Mouse (Mus musculus) heart, postnatal 10 days (tissue): ENCODE results near the gene Usp17lb. TPM values are rescaled to one million over a fixed set of nuclear protein-coding genes. Genes with fewer than 3 reads are reported as not detected.
"Not testable (repeated sequence)": the region's sequence is repeated elsewhere in the genome, so short reads cannot be mapped to it uniquely, and the experiment has no call there.

Experiments
- DNase-seq, 2 experiments: peaks; one replicate each; pipeline ENCODE4 v3.0.0; 2021
- intact Hi-C: fragments of 180-260 bp; cut with DNase I; formaldehyde crosslinking; loops from one replicate; pipeline ENCODE4 v1.15.1; 2025
- total RNA-seq, 2 experiments: library from RNA; stranded (reverse); gene quantifications; 2 replicates each; pipeline ENCODE4 v1.2.3; 2021

Usp17lb gene
- total RNA-seq: not detected

DNA sequence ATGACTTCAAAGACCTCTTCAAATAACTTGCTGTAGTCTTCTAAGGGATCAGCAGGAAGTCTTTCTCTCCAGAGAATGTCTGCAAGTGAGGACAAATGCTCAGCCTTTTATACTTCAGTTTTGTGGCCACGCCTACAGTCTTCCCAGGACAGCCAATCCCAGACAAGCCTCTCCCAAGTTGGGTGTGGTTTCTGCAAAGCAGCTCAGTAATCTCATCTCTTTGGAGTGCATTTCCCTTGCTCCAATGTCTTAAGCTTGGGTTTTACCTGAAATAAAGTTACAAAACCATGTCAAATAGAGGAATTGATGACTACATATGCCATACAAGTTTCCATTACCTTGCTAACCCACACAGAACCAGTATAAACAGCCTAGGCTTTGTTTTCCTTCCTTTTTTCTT, at the start of gene Usp17lb:
Gene Usp17lb, minus strand, starts transcription at position 101 of the 400 bp plus-strand sequence.
- intact Hi-C loops: no loop called here
- DNase-seq: no peak

DNA sequence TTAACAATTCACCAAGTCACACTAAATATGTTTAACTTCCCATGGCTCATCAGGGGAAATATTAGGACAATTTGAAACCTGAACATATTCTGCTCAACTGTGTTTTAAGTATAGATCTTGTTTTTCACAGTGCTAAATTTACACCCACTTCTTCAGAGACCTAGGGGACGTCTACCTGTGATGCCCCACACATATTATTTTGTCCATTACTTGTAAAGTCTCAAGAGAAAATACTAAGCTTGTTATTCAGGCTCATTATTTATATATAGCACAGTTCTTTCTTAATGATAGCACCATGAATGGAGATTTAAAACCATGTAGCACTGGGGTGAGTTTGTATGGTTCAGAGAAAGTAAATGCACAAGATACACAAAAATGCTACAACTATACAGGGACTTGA, 35.3 kb upstream of the Usp17lb start, which contains the start of gene Olfr665:
Gene Olfr665, plus strand, starts transcription at position 301 of the 400 bp plus-strand sequence.
- DNase-seq: no peak
- intact Hi-C loops: no loop called here

DNA sequence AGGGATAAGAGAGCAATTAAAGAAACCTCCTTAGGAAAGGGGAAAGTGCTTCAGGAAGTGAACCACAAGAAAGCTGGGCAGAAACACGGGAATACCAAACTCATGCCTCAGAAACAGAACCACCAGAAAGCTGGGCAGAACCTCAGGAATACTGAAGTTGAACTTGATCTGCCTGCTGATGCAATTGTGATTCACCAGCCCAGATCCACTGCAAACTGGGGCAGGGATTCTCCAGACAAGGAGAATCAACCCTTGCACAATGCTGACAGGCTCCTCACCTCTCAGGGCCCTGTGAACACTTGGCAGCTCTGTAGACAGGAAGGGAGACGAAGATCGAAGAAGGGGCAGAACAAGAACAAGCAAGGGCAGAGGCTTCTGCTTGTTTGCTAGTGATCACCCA, 19.0 kb upstream of the Usp17lb start:
- DNase-seq: no peak
- intact Hi-C loops: no loop called here

DNA sequence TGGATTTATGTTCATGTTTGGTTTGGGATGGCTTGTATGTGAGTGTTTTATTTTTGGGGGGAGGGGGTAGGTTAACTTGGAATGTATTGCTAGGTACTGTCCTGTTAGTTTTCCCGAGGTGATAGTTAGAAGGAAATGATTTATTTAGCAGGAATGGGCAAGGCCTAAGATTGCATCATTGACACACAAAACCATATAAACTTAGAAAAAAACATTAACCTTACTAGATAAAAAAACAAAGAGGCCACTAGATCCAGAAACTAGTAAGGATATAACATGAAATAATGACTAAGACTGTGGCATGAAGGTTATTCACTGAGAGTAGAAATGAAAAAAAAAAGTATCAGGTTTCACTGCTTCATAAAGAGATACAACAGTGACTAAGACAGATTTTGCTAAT, 15.3 kb upstream of the Usp17lb start:
- intact Hi-C loops: no loop called here
- DNase-seq: no peak

DNA sequence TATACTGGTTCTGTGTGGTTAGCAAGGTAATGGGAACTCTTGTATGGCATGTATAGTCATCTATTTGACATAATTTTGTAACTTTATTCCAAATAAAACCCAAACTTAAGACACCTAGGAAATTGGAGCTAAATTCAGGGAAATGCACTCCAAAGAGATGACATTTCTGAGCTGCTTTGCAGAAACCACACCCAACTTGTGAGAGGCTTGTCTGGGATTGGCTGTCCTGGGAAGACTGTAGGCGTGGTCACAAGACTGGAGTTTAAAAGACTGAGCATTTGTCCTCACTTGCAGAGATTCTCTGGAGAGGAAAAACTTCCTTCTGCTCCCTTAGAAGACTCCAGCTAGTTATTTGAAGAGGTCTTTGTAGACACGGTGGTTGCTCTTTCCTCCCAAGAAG, 14.3 kb upstream of the Usp17lb start, which contains the start of gene Usp17la:
Gene Usp17la, plus strand, starts transcription at position 301 of the 400 bp plus-strand sequence.
- DNase-seq: not testable (repeated sequence)

DNA sequence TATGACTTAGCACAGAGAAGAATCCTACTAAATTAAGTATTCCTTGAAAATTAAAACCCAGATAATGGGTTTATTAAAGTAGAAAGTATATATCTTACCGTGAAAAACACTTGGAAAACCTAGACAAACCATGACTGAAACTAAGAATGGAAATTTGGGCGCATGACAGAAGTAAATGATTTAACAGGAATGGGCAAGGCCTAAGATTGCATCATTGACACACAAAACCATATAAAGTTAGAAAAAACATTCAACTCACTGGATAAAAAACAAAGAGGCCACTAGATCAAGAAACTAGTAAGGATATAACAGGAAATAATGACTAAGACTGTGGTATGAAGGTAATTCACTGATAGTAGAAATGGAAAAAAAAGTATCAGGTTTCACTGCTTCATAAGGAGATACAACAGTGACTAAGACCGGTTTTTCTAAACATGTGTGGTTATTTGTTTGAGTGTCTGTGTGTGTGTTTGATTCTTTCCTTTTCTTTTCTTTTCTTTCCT, 12.9 kb upstream of the Usp17lb start:
- no peak for DNase-seq
- intact Hi-C loops: no loop called here

More for the DNA sequence above, 14.3 kb upstream of the Usp17lb start, which contains the start of gene Usp17la:
- intact Hi-C loops: not testable (repeated sequence)

DNA sequence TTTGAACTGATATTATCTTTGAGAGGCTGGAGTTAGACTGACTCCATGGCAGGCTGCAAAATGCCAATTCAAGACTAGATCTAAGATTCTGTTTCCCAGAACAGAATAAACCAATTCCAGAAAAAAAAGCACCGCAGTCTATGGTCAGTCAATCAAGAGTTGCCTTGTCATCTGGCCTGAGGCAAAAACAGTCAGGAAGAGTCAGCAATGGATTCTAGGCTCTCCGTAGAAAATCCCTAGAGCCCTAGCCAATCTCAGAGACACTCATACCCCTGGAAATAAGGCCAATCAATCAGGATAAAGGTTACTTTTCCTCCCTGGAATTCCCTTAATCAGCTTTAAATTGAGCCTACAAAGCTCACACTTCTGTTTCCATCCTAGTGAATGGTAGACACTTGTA, 9.1 kb upstream of the Usp17lb start:
- DNase-seq, intact Hi-C loops: not testable (repeated sequence)

DNA sequence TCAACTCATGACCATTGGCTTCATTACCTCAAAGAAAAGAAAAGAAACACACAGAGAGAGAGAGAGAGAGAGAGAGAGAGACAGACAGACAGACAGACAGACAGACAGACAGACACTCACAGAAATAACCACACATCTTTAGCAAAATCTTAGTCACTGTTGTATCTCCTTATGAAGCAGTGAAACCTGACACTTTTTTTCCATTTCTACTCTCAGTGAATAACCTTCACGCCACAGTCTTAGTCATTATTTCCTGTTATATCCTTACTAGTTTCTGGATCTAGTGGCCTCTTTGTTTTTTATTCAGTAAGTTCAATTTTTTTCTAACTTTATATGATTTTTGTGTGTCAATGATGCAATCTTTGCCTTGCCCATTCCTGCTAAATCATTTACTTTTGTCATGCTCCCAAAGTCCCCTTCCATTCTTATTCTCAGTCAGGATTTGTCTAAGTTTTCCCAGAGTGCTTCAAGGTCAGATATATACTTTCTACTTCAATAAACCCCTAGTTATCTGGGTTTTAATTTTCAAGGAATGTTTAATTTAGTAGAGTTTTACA, 1.4 kb upstream of the Usp17lb start:
- no peak for DNase-seq

DNA sequence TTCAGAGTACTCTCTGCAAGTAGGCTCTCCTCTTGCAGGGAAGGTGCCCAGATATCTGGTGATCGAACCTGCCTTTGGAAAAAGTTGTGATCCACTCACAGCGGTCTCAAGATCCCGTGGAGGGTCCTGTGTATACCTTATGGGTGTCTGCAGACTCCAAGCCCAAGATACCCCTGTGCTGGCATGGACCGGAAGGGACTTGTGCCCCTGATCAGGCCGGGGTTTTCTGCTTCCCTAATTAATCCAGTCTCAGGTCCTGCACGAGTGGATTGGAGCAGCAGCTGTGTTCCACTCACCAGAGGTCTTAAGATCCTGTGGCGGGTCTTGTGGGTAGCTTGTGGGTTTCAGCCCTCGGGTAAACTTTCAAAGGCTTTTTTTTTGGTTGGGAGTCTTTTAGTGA, 32.1 kb downstream of the Usp17lb start:
- DNase-seq, intact Hi-C loops: not testable (repeated sequence)

More for the DNA sequence above, 1.4 kb upstream of the Usp17lb start:
- intact Hi-C loops: no loop called here

DNA sequence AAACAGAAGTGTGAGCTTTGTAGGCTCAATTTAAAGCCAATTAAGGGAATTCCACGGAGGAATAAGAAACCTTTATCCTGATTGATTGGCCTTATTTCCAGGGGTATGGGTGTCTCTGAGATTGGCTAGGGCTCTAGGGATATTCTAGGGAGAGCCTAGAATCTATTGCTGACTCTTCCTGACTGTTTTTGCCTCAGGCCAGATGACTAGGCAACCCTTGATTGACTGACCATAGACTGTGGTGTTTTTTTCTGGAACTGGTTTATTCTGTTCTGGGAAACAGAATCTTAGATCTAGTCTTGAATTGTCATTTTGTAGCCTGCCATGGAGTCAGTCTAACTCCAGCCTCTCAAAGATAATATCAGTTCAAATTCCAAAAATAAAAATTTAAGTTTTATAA, 51.6 kb downstream of the Usp17lb start:
- intact Hi-C loops: no loop called here
- no peak for DNase-seq

Other genes with a start within 250 kb of the Usp17lb start
- gene Olfr655, start 240.8 kb downstream of the Usp17lb start, total RNA-seq: not detected
- not detected for gene Olfr656, start 228.6 kb downstream of the Usp17lb start, total RNA-seq
- not detected for gene Olfr657, start 217.8 kb downstream of the Usp17lb start, total RNA-seq
- gene Olfr658, start 195.3 kb downstream of the Usp17lb start, total RNA-seq: not detected
- gene Olfr659, start 175.8 kb downstream of the Usp17lb start, total RNA-seq: not detected
- gene Olfr661, start 156.1 kb downstream of the Usp17lb start, total RNA-seq: not detected
- not detected for gene Usp17le, start 65.1 kb downstream of the Usp17lb start, total RNA-seq
- not detected for gene Usp17la, start 14.4 kb upstream of the Usp17lb start, total RNA-seq
- not detected for gene Olfr665, start 35.4 kb upstream of the Usp17lb start, total RNA-seq
- not detected for gene Olfr666, start 53.3 kb upstream of the Usp17lb start, total RNA-seq
- not detected for gene Olfr667, start 78.9 kb upstream of the Usp17lb start, total RNA-seq
- not detected for gene Olfr668, start 85.5 kb upstream of the Usp17lb start, total RNA-seq
- gene Olfr669, start 91.6 kb upstream of the Usp17lb start, total RNA-seq: not detected
- gene Olfr670, start 120.0 kb upstream of the Usp17lb start, total RNA-seq: not detected
- gene Olfr671, start 136.5 kb upstream of the Usp17lb start, total RNA-seq: not detected
- gene Olfr672, start 159.4 kb upstream of the Usp17lb start, total RNA-seq: not detected
- not detected for gene Olfr675, start 185.9 kb upstream of the Usp17lb start, total RNA-seq
- not detected for gene Olfr676, start 190.1 kb upstream of the Usp17lb start, total RNA-seq
- not detected for gene Olfr677, start 208.8 kb upstream of the Usp17lb start, total RNA-seq
- not detected for gene Olfr678, start 221.9 kb upstream of the Usp17lb start, total RNA-seq
- not detected for gene Olfr679, start 238.6 kb upstream of the Usp17lb start, total RNA-seq